Mouse (Mus musculus) liver, embryonic 14.5 days (tissue): ENCODE data around the gene Rhot1.

Source experiments
- CTCF ChIP-seq: IDR thresholded peaks from 2 replicates; pipeline ENCODE4 v1.5.1; 2016; ENCODE audit warnings: antibody characterized with exemption, low read depth, control low read depth
- EP300 ChIP-seq: IDR thresholded peaks from 2 replicates; pipeline ENCODE4 v1.6.1; 2016; ENCODE audit warnings: antibody characterized with exemption, low read depth

GRCm38 (mm10) chr11:80312049-80312448 lies 103.2 kb downstream of the Rhot1 start:
- TF ChIP-seq CTCF (no peak), EP300 (no peak)
